Mouse (Mus musculus) kidney, embryonic 14.5 days (tissue): ENCODE measurements around the gene Zfp68. TPM values are rescaled to one million over a fixed set of nuclear protein-coding genes. Genes with fewer than 3 reads are reported as not detected.

Source experiments
- ATAC-seq: fragments of 200-750 bp; cut with Nextera tagmentation; 2 replicates; pipeline ENCODE4 v1.8.0; 2017; ENCODE audit warnings: moderate number of reproducible peaks, mild to moderate bottlenecking, moderate TSS enrichment, moderate library complexity; ENCODE audit not compliant: low FRiP score, low TSS enrichment
- H3K27ac ChIP-seq: fragments of 300-500 bp; sonication (generic); 2 replicates; pipeline ENCODE4 v1.5.1; 2014; ENCODE audit warnings: low read depth, mild to moderate bottlenecking, low read length, moderate library complexity, mixed read lengths
- H3K27me3 ChIP-seq: fragments of 300-500 bp; sonication (generic); 2 replicates; pipeline ENCODE4 v1.6.1; 2014; ENCODE audit warnings: mild to moderate bottlenecking, low read length; ENCODE audit not compliant: control insufficient read depth, insufficient read depth
- H3K36me3 ChIP-seq: fragments of 300-500 bp; sonication (generic); 2 replicates; pipeline ENCODE4 v1.6.1; 2014; ENCODE audit warnings: low read length, mixed read lengths; ENCODE audit not compliant: control insufficient read depth, insufficient read depth
- H3K4me1 ChIP-seq: fragments of 300-500 bp; sonication (generic); 2 replicates; pipeline ENCODE4 v1.6.1; 2014; ENCODE audit warnings: low read length, mixed read lengths; ENCODE audit not compliant: control insufficient read depth, insufficient read depth
- H3K4me2 ChIP-seq: fragments of 300-500 bp; sonication (generic); replicated peaks from 2 replicates; pipeline ENCODE4 v1.6.1; 2014; ENCODE audit warnings: low read depth, mild to moderate bottlenecking, low read length
- H3K4me3 ChIP-seq: fragments of 300-500 bp; sonication (generic); 2 replicates; pipeline ENCODE4 v1.5.1; 2014; ENCODE audit warnings: mild to moderate bottlenecking, low read length
- H3K9ac ChIP-seq: fragments of 300-500 bp; sonication (generic); 2 replicates; pipeline ENCODE4 v1.6.1; 2014; ENCODE audit warnings: low read depth, mild to moderate bottlenecking, low read length, moderate library complexity
- H3K9me3 ChIP-seq: fragments of 300-500 bp; sonication (generic); 2 replicates; pipeline ENCODE4 v1.6.1; 2016; ENCODE audit warnings: low read length; ENCODE audit not compliant: control insufficient read depth
- WGBS: fragments of 180-500 bp; shearing (Covaris S2); extraction: QIAGEN DNeasy Blood & Tissue Kit; methylation state at CpG from one replicate; pipeline ENCODE4 v1.1.7; 2014; 5-methylcytosine and 5-hydroxymethylcytosine counted together
- polyA plus RNA-seq: library from polyadenylated mRNA; unstranded; fragments of >200 nt; fragmentation: Nextera tagmentation; extraction: Ambion mirVana; gene quantifications from 2 replicates; pipeline ENCODE4 v1.2.1, GENCODE M21; 2014

The Zfp68 gene
- polyA plus RNA-seq: 64.0 and 70.4 TPM in 2 replicates

- H3K36me3 ChIP-seq: peaks cover 34% of the 10 kb centered on the region
- H3K9ac ChIP-seq: peak within 1 kb of the TSS; percentile 98
- WGBS: under 1% methylated on average over 43 of the region's 43 CpGs
- H3K4me1 ChIP-seq: peaks cover 3% of the 10 kb centered on the region; the same call in 1 of the 2 replicates
- H3K27ac ChIP-seq: peak within 1 kb of the TSS; percentile 99
- no peaks in the 10 kb centered on the region for H3K27me3 ChIP-seq
- peak within 1 kb of the TSS; percentile 30 for H3K4me2 ChIP-seq
- H3K4me3 ChIP-seq: peak within 1 kb of the TSS; percentile 89
- ATAC-seq: peak; percentile 98
- H3K9me3 ChIP-seq: peaks cover 34% of the 10 kb centered on the region
Observed at GRCm38 (mm10) chr5:138619211-138620128, at the start of gene Zfp68. TSS of gene Zfp68 (minus strand) at chr5:138619761.

DNA sequence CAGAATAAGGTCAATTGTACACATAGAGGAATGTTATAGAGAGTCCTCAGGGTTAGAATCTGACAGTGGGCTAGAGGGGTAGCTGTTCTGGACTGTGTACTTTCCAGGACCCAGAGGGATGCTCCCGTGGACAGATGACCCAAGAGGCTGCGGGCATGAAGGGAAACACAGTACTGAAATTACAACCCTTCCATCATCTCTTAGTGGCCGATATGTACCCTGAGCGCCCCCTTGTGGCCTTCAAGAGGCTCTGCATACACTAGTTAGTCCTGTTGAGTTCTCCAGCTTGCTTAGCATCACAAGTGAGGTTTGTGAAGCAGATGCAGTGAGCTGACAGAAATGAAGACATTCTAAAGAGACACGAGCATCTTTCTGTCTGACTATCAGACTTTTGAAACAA lies 39.4 kb upstream of the Zfp68 start:
- no peaks in the 10 kb centered on the region for H3K4me1 ChIP-seq
- H3K36me3 ChIP-seq: no peaks in the 10 kb centered on the region
- peak; percentile 49; the same call in 1 of the 2 replicates for ATAC-seq
- H3K9me3 ChIP-seq: no peaks in the 10 kb centered on the region
- no peak overlapping the region for H3K9ac ChIP-seq
- no peak overlapping the region for H3K4me2 ChIP-seq
- no peaks in the 10 kb centered on the region for H3K27me3 ChIP-seq
- 17% methylated on average over 5 of the region's 5 CpGs for WGBS
- no peak overlapping the region for H3K4me3 ChIP-seq
- no peak overlapping the region for H3K27ac ChIP-seq

- Histone ChIP-seq H3K4me2 (no peak overlapping the region), H3K9me3 (no peaks in the 10 kb centered on the region), H3K9ac (no peak overlapping the region), H3K4me3 (no peak overlapping the region), H3K36me3 (no peaks in the 10 kb centered on the region), H3K4me1 (no peaks in the 10 kb centered on the region), H3K27me3 (no peaks in the 10 kb centered on the region), H3K27ac (no peak overlapping the region)
- peak; percentile 85; the same call in 1 of the 2 replicates for ATAC-seq
- WGBS: 29% methylated on average over 6 of the region's 6 CpGs
Observed at GRCm38 (mm10) chr5:138657854-138658253, 38.3 kb upstream of the Zfp68 start.

DNA sequence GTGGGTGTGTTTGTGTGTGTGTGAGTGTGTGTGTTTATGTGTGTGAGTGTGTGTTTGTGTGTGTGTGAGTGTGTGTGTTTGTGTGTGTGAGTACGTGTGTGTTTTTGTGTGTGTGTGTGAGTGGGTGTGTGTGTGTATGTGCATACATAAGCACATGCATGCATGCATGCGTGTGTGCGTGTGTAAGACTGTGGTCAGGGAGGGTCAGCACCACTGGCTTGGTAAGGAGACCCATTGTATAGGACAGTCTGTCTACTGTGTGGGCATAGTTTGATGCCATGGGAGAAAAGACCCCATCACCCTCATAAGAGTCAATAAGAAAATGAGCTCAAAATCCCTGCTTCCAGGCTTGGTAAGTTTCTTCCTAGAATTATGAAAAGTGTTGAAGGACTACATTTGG lies 37.8 kb upstream of the Zfp68 start:
- Histone ChIP-seq H3K27ac (no peak overlapping the region), H3K4me3 (no peak overlapping the region), H3K27me3 (no peaks in the 10 kb centered on the region), H3K9me3 (no peaks in the 10 kb centered on the region), H3K36me3 (no peaks in the 10 kb centered on the region), H3K9ac (no peak overlapping the region), H3K4me1 (no peaks in the 10 kb centered on the region), H3K4me2 (no peak overlapping the region)
- no peak for ATAC-seq
- 90% methylated on average over 3 of the region's 3 CpGs for WGBS

- peak; percentile 88 for ATAC-seq
Observed at GRCm38 (mm10) chr5:138656477-138657156, 37.1 kb upstream of the Zfp68 start.

DNA sequence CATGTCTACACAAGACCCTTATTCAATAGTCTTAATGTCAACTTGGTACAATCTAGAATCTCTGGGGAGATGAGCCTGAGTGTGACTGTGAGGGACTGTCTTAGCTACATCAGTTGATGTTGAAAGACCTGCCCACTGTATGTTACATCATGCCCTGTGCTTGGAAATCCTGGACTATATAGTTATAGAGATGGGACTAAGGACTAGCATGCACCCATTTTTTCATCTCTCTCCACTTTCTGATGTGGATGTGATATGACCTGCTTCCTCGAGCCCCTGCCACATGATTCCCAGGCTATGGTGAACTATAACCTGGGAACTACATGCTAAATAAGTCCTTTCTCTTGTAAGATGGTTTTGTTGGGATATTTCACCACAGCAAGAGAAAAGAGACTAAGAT lies 33.4 kb upstream of the Zfp68 start:
- 82% methylated on average over 1 of the region's 1 CpGs for WGBS
- Histone ChIP-seq H3K4me3 (no peak overlapping the region), H3K27me3 (no peaks in the 10 kb centered on the region), H3K9ac (no peak overlapping the region), H3K4me2 (no peak overlapping the region), H3K36me3 (peaks cover 11% of the 10 kb centered on the region), H3K9me3 (no peaks in the 10 kb centered on the region), H3K4me1 (no peaks in the 10 kb centered on the region), H3K27ac (no peak overlapping the region)
- ATAC-seq: no peak

More at GRCm38 (mm10) chr5:138656477-138657156, 37.1 kb upstream of the Zfp68 start:
- H3K4me1 ChIP-seq: no peaks in the 10 kb centered on the region
- H3K27me3 ChIP-seq: no peaks in the 10 kb centered on the region
- no peak overlapping the region for H3K4me3 ChIP-seq
- no peak overlapping the region for H3K9ac ChIP-seq
- no peaks in the 10 kb centered on the region for H3K9me3 ChIP-seq
- 12% methylated on average over 2 of the region's 2 CpGs for WGBS
- no peak overlapping the region for H3K4me2 ChIP-seq
- no peaks in the 10 kb centered on the region for H3K36me3 ChIP-seq
- H3K27ac ChIP-seq: no peak overlapping the region

DNA sequence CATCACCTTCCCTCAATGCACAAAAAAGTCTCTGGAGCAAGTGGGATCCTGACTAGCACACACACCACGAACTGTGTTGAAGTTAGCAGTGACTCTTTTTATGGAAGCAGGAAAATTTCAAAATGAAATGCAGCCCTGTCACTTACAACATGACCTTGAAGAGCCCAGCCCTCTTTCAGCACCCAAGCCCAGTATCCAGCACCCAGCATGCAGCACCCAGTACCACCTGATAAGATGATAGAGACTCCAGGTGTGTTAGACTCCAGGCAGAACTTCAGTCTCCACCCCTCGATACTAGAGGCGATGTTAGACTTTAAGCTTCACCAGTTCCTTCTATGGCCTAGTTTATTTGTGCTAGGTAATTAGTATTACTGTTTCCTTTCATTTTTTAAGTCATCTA lies 22.2 kb upstream of the Zfp68 start:
- no peaks in the 10 kb centered on the region for H3K4me1 ChIP-seq
- no peak for ATAC-seq
- H3K4me3 ChIP-seq: no peak overlapping the region
- H3K36me3 ChIP-seq: peaks cover 51% of the 10 kb centered on the region
- 93% methylated on average over 3 of the region's 3 CpGs for WGBS
- no peak overlapping the region for H3K9ac ChIP-seq
- no peaks in the 10 kb centered on the region for H3K27me3 ChIP-seq
- H3K27ac ChIP-seq: no peak overlapping the region
- H3K4me2 ChIP-seq: no peak overlapping the region
- no peaks in the 10 kb centered on the region for H3K9me3 ChIP-seq

- no peaks in the 10 kb centered on the region for H3K4me1 ChIP-seq
- H3K27me3 ChIP-seq: no peaks in the 10 kb centered on the region
- no peak overlapping the region for H3K4me2 ChIP-seq
- H3K9ac ChIP-seq: no peak overlapping the region
- H3K4me3 ChIP-seq: no peak overlapping the region
- peaks cover 48% of the 10 kb centered on the region; the same call in 1 of the 2 replicates for H3K36me3 ChIP-seq
- no peak for ATAC-seq
- H3K9me3 ChIP-seq: no peaks in the 10 kb centered on the region
- 99% methylated on average over 3 of the region's 3 CpGs for WGBS
- H3K27ac ChIP-seq: no peak overlapping the region
Observed at GRCm38 (mm10) chr5:138641081-138641480, 21.5 kb upstream of the Zfp68 start.

GRCm38 (mm10) chr5:138636486-138636885 lies 16.9 kb upstream of the Zfp68 start:
- Histone ChIP-seq H3K27me3 (no peaks in the 10 kb centered on the region), H3K9me3 (no peaks in the 10 kb centered on the region), H3K9ac (no peak overlapping the region), H3K4me3 (no peak overlapping the region), H3K4me2 (no peak overlapping the region), H3K36me3 (peaks cover 34% of the 10 kb centered on the region; the same call in 1 of the 2 replicates), H3K27ac (no peak overlapping the region), H3K4me1 (no peaks in the 10 kb centered on the region)
- WGBS: 94% methylated on average over 2 of the region's 2 CpGs
- no peak for ATAC-seq
